20 mouse cellular contexts compared by ENCODE assay signal in genomic region chr4:136998371-136998770, GRCm38 (mm10). TPM values are rescaled to one million over a fixed set of nuclear protein-coding genes. Genes with fewer than 3 reads are reported as not detected.
A peak's percentile ranks its signal among the peaks of the same experiment; 100 is the strongest.
DNase-seq lines count a peak whose midpoint lies in the region; ATAC-seq and TF ChIP-seq lines count a peak whose summit lies in the region.
"Had no signal": no experiment of that assay in that cellular context is flagged by ENCODE, and none has a peak within 500 bp of the region (broad histone marks: within the 10 kb centered on the region; RNA-seq: fewer than 3 reads in every experiment).

No protein-coding gene starts in this region.

- H3K4me3 ChIP-seq in hindbrain, postnatal 0 days (ENCODE audit: low read length) = no peak overlapping the region
- H3K4me3 ChIP-seq in hindbrain, embryonic 13.5 days = no peak overlapping the region
- H3K4me3 ChIP-seq: embryonic facial prominence, embryonic 10.5 days; embryonic facial prominence, embryonic 12.5 days; forebrain, embryonic 13.5 days; forebrain, embryonic 15.5 days had no signal

- 72% methylated on average over 7 of the region's 7 CpGs for WGBS in hindbrain, postnatal 0 days
- 89% methylated on average over 7 of the region's 7 CpGs for WGBS in hindbrain, embryonic 13.5 days

- no peak overlapping the region for H3K4me2 ChIP-seq in hindbrain, postnatal 0 days (ENCODE audit: low read depth, low read length)
- no peak overlapping the region for H3K4me2 ChIP-seq in hindbrain, embryonic 13.5 days
- H3K4me2 ChIP-seq: embryonic facial prominence, embryonic 12.5 days; forebrain, embryonic 13.5 days; forebrain, embryonic 15.5 days had no signal

- DNase-seq in cerebellum, adult 11-12 months = peak; percentile 49
- no peak for DNase-seq in cerebellum, adult 11 months
- DNase-seq in cerebellum, postnatal 10 days = peak; percentile 55 to 57
- no peak for DNase-seq in cerebellum, postnatal 4 days (ENCODE audit: low spot score in 2 of 2)
- no peak for DNase-seq in hindbrain, postnatal 0 days (ENCODE audit: low spot score)
- DNase-seq: adrenal gland, adult 8-10 months; adrenal gland, postnatal 14 days; adrenal gland, postnatal 36 days; B cell, adult 2 months; forebrain, postnatal 0 days had no signal

- peak overlapping the region; percentile 32; the same call in 1 of the 2 replicates for H3K27ac ChIP-seq in hindbrain, postnatal 0 days
- H3K27ac ChIP-seq in hindbrain, embryonic 13.5 days = no peak overlapping the region
- H3K27ac ChIP-seq: embryonic facial prominence, embryonic 10.5 days; embryonic facial prominence, embryonic 12.5 days; forebrain, embryonic 13.5 days; forebrain, embryonic 15.5 days had no signal

- TF ChIP-seq CTCF in hindbrain, postnatal 0 days (IDR thresholded peaks at IDR 0.05; ENCODE audit: low read depth) = no peak

- ATAC-seq in hindbrain, postnatal 0 days = no peak
- ATAC-seq in hindbrain, embryonic 13.5 days (ENCODE audit: low FRiP score) = no peak
- ATAC-seq: activated CD4-positive, CD25-positive, alpha-beta regulatory T cell, adult 4 months; CD4-positive, CD25-positive, alpha-beta regulatory T cell, adult 4 months; forebrain, embryonic 13.5 days; forebrain, embryonic 15.5 days; forebrain, postnatal 0 days; Patski had no signal

- no peak overlapping the region for H3K9ac ChIP-seq in hindbrain, postnatal 0 days (replicated peaks; ENCODE audit: low read length)
- no peak overlapping the region for H3K9ac ChIP-seq in hindbrain, embryonic 13.5 days
- H3K9ac ChIP-seq: embryonic facial prominence, embryonic 12.5 days; forebrain, embryonic 13.5 days; forebrain, embryonic 15.5 days; forebrain, postnatal 0 days had no signal

- H3K27me3 ChIP-seq in hindbrain, postnatal 0 days (ENCODE audit: insufficient read depth, low read length) = no peaks in the 10 kb centered on the region
- no peaks in the 10 kb centered on the region for H3K27me3 ChIP-seq in hindbrain, embryonic 13.5 days
- H3K27me3 ChIP-seq: CH12.LX; embryonic facial prominence, embryonic 12.5 days; forebrain, embryonic 13.5 days; forebrain, embryonic 15.5 days; Patski had no signal

- 0 out of 2 replicates have a peak, but pooled peaks cover 5% of the 10 kb centered on the region for H3K36me3 ChIP-seq in hindbrain, postnatal 0 days (ENCODE audit: insufficient read depth, low read length)
- peaks cover 53% of the 10 kb centered on the region for H3K36me3 ChIP-seq in hindbrain, embryonic 13.5 days

- peaks cover 20% of the 10 kb centered on the region for H3K4me1 ChIP-seq in hindbrain, postnatal 0 days (ENCODE audit: insufficient read depth, low read length)
- peaks cover 21% of the 10 kb centered on the region for H3K4me1 ChIP-seq in hindbrain, embryonic 13.5 days (replicated peaks)

- H3K9me3 ChIP-seq in hindbrain, postnatal 0 days (ENCODE audit: low read length) = no peaks in the 10 kb centered on the region
- H3K9me3 ChIP-seq in hindbrain, embryonic 13.5 days = no peaks in the 10 kb centered on the region
- H3K9me3 ChIP-seq: embryonic facial prominence, embryonic 10.5 days; embryonic facial prominence, embryonic 12.5 days; forebrain, embryonic 13.5 days; forebrain, embryonic 15.5 days; G1E had no signal

RNA-seq across cellular contexts. Expression of gene Epha8, which starts 41.8 kb away (rescaled TPM):
- 52.9 and 59.3 TPM in 2 replicates for total RNA-seq in hindbrain, postnatal 0 days (2014; rRNA removed)
- polyA plus RNA-seq in hindbrain, postnatal 0 days (2015; fragmentation: Nextera tagmentation; extraction: Ambion mirVana) = 13.3 and 14.2 TPM in 2 replicates
- 5.6 and 6.1 TPM in 2 replicates for polyA plus RNA-seq in hindbrain, embryonic 13.5 days (2015; fragmentation: Nextera tagmentation; extraction: Ambion mirVana)
- total RNA-seq: CH12.LX had no signal
- polyA plus RNA-seq: activated CD4-positive, CD25-positive, alpha-beta regulatory T cell, adult 4 months; CD4-positive, CD25-positive, alpha-beta regulatory T cell, adult 4 months; G1E; Patski had no signal

RNA-seq across cellular contexts. Expression of gene Zbtb40, which starts 50.2 kb away (rescaled TPM):
- 8.2 and 9.1 TPM in 2 replicates for total RNA-seq in hindbrain, postnatal 0 days (2014; rRNA removed)
- 1.6 and 1.9 TPM in 2 replicates for polyA plus RNA-seq in hindbrain, postnatal 0 days (2015; fragmentation: Nextera tagmentation; extraction: Ambion mirVana)
- 4.4 and 4.5 TPM in 2 replicates for polyA plus RNA-seq in hindbrain, embryonic 13.5 days (2015; fragmentation: Nextera tagmentation; extraction: Ambion mirVana)

Comparison
In these comparisons a context has a peak if more than half of its experiments do, and no peak if none do; other contexts are left out.
1. DNase-seq: peak in cerebellum, adult 11-12 months (single experiment) and cerebellum, postnatal 10 days (2 of 2); none in cerebellum, adult 11 months (single experiment), cerebellum, postnatal 4 days (0 of 2) and hindbrain, postnatal 0 days (single experiment).